ENCODE assay signal across 9 mouse cellular contexts in genomic region chr13:113209624-113210023, GRCm38 (mm10). TPM values are rescaled to one million over a fixed set of nuclear protein-coding genes. Genes with fewer than 3 reads are reported as not detected.
DNase-seq lines count a peak whose midpoint lies in the region; ATAC-seq lines count a peak whose summit lies in the region.
"Had no signal": no experiment of that assay in that cellular context is flagged by ENCODE, and none has a peak within 500 bp of the region (broad histone marks: within the 10 kb centered on the region; RNA-seq: fewer than 3 reads in every experiment).

Esm1 (plus strand) TSS chr13:113209659.

- WGBS in hindbrain, embryonic 12.5 days = 48% methylated on average over 15 of the region's 15 CpGs
- WGBS in hindbrain, embryonic 11.5 days = 49% methylated on average over 15 of the region's 15 CpGs
- 53% methylated on average over 15 of the region's 15 CpGs for WGBS in forebrain, embryonic 15.5 days

- H3K27ac ChIP-seq in hindbrain, embryonic 12.5 days = no peak within 1 kb of the TSS
- no peak within 1 kb of the TSS for H3K27ac ChIP-seq in hindbrain, embryonic 11.5 days (ENCODE audit: low read depth, low read length)
- no peak within 1 kb of the TSS for H3K27ac ChIP-seq in forebrain, embryonic 15.5 days (replicated peaks)

- no peaks in the 10 kb centered on the region for H3K9me3 ChIP-seq in hindbrain, embryonic 12.5 days (replicated peaks)
- H3K9me3 ChIP-seq in hindbrain, embryonic 11.5 days (ENCODE audit: control insufficient read depth, low read length) = no peaks in the 10 kb centered on the region
- no peaks in the 10 kb centered on the region for H3K9me3 ChIP-seq in forebrain, embryonic 15.5 days

- DNase-seq in hindbrain, embryonic 11.5 days (ENCODE audit: low spot score) = no peak
- peak; percentile 19 for DNase-seq in kidney, postnatal 14 days
- peak; percentile 17 for DNase-seq in neural tube, embryonic 10.5 days (ENCODE audit: extremely low spot score, low spot score)
- no peak for DNase-seq in ovary, postnatal 36 days (ENCODE audit: low spot score)
- DNase-seq in ovary, postnatal 14 days (ENCODE audit: low spot score) = no peak
- DNase-seq: gastrocnemius, postnatal 25 days had no signal

- H3K36me3 ChIP-seq in hindbrain, embryonic 12.5 days = no peaks in the 10 kb centered on the region
- H3K36me3 ChIP-seq in hindbrain, embryonic 11.5 days (ENCODE audit: control insufficient read depth, insufficient read depth, low read length) = no peaks in the 10 kb centered on the region
- H3K36me3 ChIP-seq in forebrain, embryonic 15.5 days = no peaks in the 10 kb centered on the region

- H3K9ac ChIP-seq in hindbrain, embryonic 12.5 days = no peak within 1 kb of the TSS
- no peak within 1 kb of the TSS for H3K9ac ChIP-seq in hindbrain, embryonic 11.5 days (ENCODE audit: low read depth, low read length)
- H3K9ac ChIP-seq in forebrain, embryonic 15.5 days (replicated peaks) = no peak within 1 kb of the TSS

- 0 out of 2 replicates have a peak, but pooled peaks cover 3% of the 10 kb centered on the region for H3K4me1 ChIP-seq in hindbrain, embryonic 12.5 days
- no peaks in the 10 kb centered on the region for H3K4me1 ChIP-seq in hindbrain, embryonic 11.5 days (replicated peaks; ENCODE audit: control insufficient read depth, insufficient read depth, low read length)
- no peaks in the 10 kb centered on the region for H3K4me1 ChIP-seq in forebrain, embryonic 15.5 days

- H3K27me3 ChIP-seq in hindbrain, embryonic 12.5 days = peaks cover 4% of the 10 kb centered on the region
- no peaks in the 10 kb centered on the region for H3K27me3 ChIP-seq in hindbrain, embryonic 11.5 days (ENCODE audit: control insufficient read depth, insufficient read depth, low read length)
- H3K27me3 ChIP-seq in forebrain, embryonic 15.5 days = no peaks in the 10 kb centered on the region

- no peak for ATAC-seq in hindbrain, embryonic 12.5 days (ENCODE audit: low FRiP score)
- no peak for ATAC-seq in hindbrain, embryonic 11.5 days (ENCODE audit: low FRiP score)
- no peak for ATAC-seq in forebrain, embryonic 15.5 days (replicated peaks)
- no peak for ATAC-seq in cerebellum, adult (ENCODE audit: insufficient number of reproducible peaks, low FRiP score, low TSS enrichment)

- H3K4me2 ChIP-seq in hindbrain, embryonic 12.5 days (replicated peaks) = peak within 1 kb of the TSS; percentile 15; the same call in 1 of the 2 replicates
- no peak within 1 kb of the TSS for H3K4me2 ChIP-seq in hindbrain, embryonic 11.5 days (replicated peaks; ENCODE audit: low read depth, low read length)
- 0 out of 2 replicates have a peak within 1 kb of the TSS, but pooled peaks have one; percentile 10 for H3K4me2 ChIP-seq in forebrain, embryonic 15.5 days (replicated peaks)

- no peak within 1 kb of the TSS for H3K4me3 ChIP-seq in hindbrain, embryonic 12.5 days
- H3K4me3 ChIP-seq in hindbrain, embryonic 11.5 days (ENCODE audit: low read depth, low read length) = no peak within 1 kb of the TSS
- H3K4me3 ChIP-seq in forebrain, embryonic 15.5 days = no peak within 1 kb of the TSS

RNA-seq across cellular contexts. Expression of gene Esm1, which starts in this region (rescaled TPM):
- polyA plus RNA-seq in hindbrain, embryonic 12.5 days (2016; fragmentation: Nextera tagmentation; extraction: Ambion mirVana) = 1.5 and 1.8 TPM in 2 replicates
- polyA plus RNA-seq in hindbrain, embryonic 11.5 days (2014; fragmentation: Nextera tagmentation; extraction: Ambion mirVana) = 1.1 and 1.2 TPM in 2 replicates
- polyA plus RNA-seq in forebrain, embryonic 15.5 days (2015; fragmentation: Nextera tagmentation; extraction: Ambion mirVana) = 1.2 and 5.8 TPM in 2 replicates

Comparison
In these comparisons a context has a peak if more than half of its experiments do, and no peak if none do; other contexts are left out.
1. DNase-seq: peak in kidney, postnatal 14 days (single experiment) and neural tube, embryonic 10.5 days (single experiment); none in hindbrain, embryonic 11.5 days (single experiment), ovary, postnatal 36 days (single experiment) and ovary, postnatal 14 days (single experiment).